Mouse (Mus musculus) stomach, embryonic 14.5 days (tissue): ENCODE measurements around the gene Fkbp15. TPM values are rescaled to one million over a fixed set of nuclear protein-coding genes. Genes with fewer than 3 reads are reported as not detected.

Experiments used
- ATAC-seq: fragments of 200-750 bp; cut with Nextera tagmentation; 2 replicates; pipeline ENCODE4 v1.8.0; 2017; ENCODE audit warnings: low read depth, moderate TSS enrichment; ENCODE audit not compliant: insufficient number of reproducible peaks, insufficient read depth, low FRiP score
- H3K27ac ChIP-seq: fragments of 300-500 bp; sonication (generic); 2 replicates; pipeline ENCODE4 v1.5.1; 2014; ENCODE audit warnings: mild to moderate bottlenecking, low read length, moderate library complexity, mixed read lengths
- H3K27me3 ChIP-seq: fragments of 300-500 bp; sonication (generic); 2 replicates; pipeline ENCODE4 v1.6.1; 2014; ENCODE audit warnings: low read length, control low read depth, mixed read lengths; ENCODE audit not compliant: control insufficient read depth, insufficient read depth
- H3K36me3 ChIP-seq: fragments of 300-500 bp; sonication (generic); 2 replicates; pipeline ENCODE4 v1.6.1; 2014; ENCODE audit warnings: mild to moderate bottlenecking, control low read depth, low read length, moderate library complexity, mixed read lengths; ENCODE audit not compliant: control insufficient read depth, insufficient read depth
- H3K4me1 ChIP-seq: fragments of 300-500 bp; sonication (generic); 2 replicates; pipeline ENCODE4 v1.6.1; 2014; ENCODE audit warnings: low read length, control low read depth, mixed read lengths; ENCODE audit not compliant: control insufficient read depth, insufficient read depth
- H3K4me2 ChIP-seq: fragments of 300-500 bp; sonication (generic); replicated peaks from 2 replicates; pipeline ENCODE4 v1.6.1; 2014; ENCODE audit warnings: low read depth, low read length, control low read depth
- H3K4me3 ChIP-seq: fragments of 300-500 bp; sonication (generic); 2 replicates; pipeline ENCODE4 v1.5.1; 2014; ENCODE audit warnings: low read depth, low read length, control low read depth
- H3K9ac ChIP-seq: fragments of 300-500 bp; sonication (generic); replicated peaks from 2 replicates; pipeline ENCODE4 v1.6.1; 2014; ENCODE audit warnings: low read depth, mild to moderate bottlenecking, control low read depth, low read length, moderate library complexity, mixed read lengths
- H3K9me3 ChIP-seq: fragments of 300-500 bp; sonication (generic); 2 replicates; pipeline ENCODE4 v1.6.1; 2016; ENCODE audit warnings: low read depth, low read length, control low read depth; ENCODE audit not compliant: control insufficient read depth
- WGBS: fragments of 180-500 bp; shearing (Covaris S2); extraction: QIAGEN DNeasy Blood & Tissue Kit; methylation state at CpG from one replicate; pipeline ENCODE4 v1.1.7; 2014; 5-methylcytosine and 5-hydroxymethylcytosine counted together
- polyA plus RNA-seq: library from polyadenylated mRNA; unstranded; fragments of >200 nt; fragmentation: Nextera tagmentation; extraction: Ambion mirVana; gene quantifications from 2 replicates; pipeline ENCODE4 v1.2.1, GENCODE M21; 2014

Fkbp15 gene
- polyA plus RNA-seq, 1 experiment from 2014 or later: 28.6 TPM

DNA sequence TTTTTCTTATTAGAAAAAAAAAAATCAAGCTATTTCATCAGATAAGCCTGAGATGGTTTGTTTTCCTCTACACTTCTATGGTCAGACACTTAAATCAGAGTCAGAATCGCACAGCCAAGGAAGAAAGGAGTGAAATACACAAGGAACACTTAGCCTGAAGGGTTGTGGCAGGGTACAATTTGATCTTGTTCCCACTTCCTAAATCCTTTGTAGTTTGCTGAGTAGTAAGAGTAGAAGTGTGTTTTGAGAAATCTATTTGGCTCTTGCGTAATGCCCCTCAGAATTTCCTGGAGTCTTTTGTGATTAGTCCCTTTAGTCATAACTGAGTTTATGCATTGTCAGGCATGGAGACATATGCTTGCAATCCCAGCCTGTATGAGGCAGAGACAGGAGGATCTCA, 11.0 kb downstream of the Fkbp15 start:
- no peaks in the 10 kb centered on the region for H3K27me3 ChIP-seq
- no peak overlapping the region for H3K9ac ChIP-seq
- H3K36me3 ChIP-seq: peaks cover 14% of the 10 kb centered on the region
- ATAC-seq: no peak
- H3K4me3 ChIP-seq: no peak overlapping the region
- H3K4me2 ChIP-seq: no peak overlapping the region
- H3K4me1 ChIP-seq: no peaks in the 10 kb centered on the region
- 87% methylated on average over 2 of the region's 2 CpGs for WGBS
- no peaks in the 10 kb centered on the region for H3K9me3 ChIP-seq
- H3K27ac ChIP-seq: no peak overlapping the region

DNA sequence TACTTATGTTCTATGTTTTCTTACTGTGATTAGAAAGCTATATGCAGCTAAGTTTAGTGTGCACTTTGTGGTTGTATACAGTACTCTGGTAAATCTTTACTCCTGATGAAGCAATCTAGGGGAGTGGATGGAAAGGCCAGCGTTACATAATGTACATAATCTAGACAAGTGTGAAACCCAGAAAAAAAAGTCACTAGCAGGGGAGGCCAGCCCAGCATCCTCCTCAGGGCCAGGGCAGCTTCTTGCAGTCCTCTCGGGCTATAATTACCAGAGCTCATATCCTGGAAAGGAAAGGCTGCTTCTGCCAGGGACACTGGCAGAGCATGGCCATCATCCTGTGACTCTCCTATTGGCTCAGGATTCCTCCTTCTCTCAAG, 12.0 kb downstream of the Fkbp15 start:
- no peaks in the 10 kb centered on the region for H3K27me3 ChIP-seq
- H3K36me3 ChIP-seq: peaks cover 22% of the 10 kb centered on the region
- no peak overlapping the region for H3K9ac ChIP-seq
- no peak overlapping the region; the same call in 1 of the 2 replicates for H3K27ac ChIP-seq
- no peak for ATAC-seq
- H3K9me3 ChIP-seq: no peaks in the 10 kb centered on the region
- no peak overlapping the region for H3K4me2 ChIP-seq
- whole genome bisulfite sequencing: 62% methylated on average over 2 of the region's 2 CpGs
- H3K4me1 ChIP-seq: no peaks in the 10 kb centered on the region
- H3K4me3 ChIP-seq: no peak overlapping the region

DNA sequence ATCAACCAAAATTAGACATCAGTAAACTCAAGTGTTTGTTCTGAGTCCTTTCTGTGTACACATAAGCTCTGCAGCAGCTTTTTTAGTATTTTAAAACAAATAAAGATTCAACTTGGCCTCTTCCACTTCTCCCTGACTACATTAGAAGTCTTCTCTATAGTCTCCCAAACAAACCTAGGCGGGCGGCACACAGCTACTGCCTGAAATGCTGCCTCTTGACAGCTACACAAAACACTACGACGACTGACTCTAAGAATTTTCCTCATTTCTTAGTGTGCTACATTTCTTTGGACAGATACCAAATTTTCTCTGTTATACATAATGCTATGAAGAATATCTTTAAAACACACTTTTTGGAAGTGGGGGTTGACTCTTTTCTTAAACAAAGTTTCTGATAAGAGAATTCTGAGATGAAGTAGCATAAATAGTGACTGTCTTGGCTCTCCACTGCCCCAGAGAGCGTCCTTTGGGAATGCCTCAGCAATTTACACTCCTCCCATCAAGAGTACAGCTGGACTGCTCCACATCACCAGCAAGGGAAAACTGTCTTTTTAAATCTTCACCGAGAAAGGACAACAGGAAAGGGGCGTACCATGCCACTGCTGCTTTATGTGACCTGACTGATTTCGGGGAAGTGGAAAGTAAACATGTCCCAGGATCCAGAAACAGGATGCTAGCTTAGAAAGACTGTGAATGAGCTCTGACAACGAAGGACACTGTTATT, 12.6 kb downstream of the Fkbp15 start:
- no peaks in the 10 kb centered on the region for H3K9me3 ChIP-seq
- no peak for ATAC-seq
- no peak overlapping the region for H3K9ac ChIP-seq
- H3K27ac ChIP-seq: no peak overlapping the region; the same call in 1 of the 2 replicates
- no peak overlapping the region for H3K4me3 ChIP-seq
- peaks cover 22% of the 10 kb centered on the region for H3K36me3 ChIP-seq
- no peaks in the 10 kb centered on the region for H3K27me3 ChIP-seq
- no peak overlapping the region for H3K4me2 ChIP-seq
- WGBS: 41% methylated on average over 9 of the region's 9 CpGs
- no peaks in the 10 kb centered on the region for H3K4me1 ChIP-seq

DNA sequence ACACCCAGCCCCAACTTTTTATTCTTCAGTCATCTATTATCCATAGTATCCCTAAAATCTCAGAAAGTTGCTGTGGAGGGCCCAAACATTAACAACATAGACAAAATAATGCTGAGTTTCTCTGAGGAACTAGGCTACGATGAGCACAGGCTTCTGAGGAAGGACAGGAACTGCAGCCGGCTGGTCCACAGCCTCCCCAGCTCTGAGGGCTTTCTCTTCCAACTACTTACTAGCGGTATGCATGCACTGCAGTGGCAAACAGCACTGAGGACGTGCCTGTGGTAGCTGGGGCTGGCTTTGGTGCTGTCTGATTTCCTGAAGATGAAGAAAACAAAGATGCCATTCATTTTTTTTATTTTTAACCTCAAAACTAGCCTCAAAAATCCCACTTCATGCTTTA, 14.5 kb downstream of the Fkbp15 start:
- Histone ChIP-seq H3K9me3 (no peaks in the 10 kb centered on the region), H3K4me3 (no peak overlapping the region), H3K4me1 (no peaks in the 10 kb centered on the region), H3K27ac (no peak overlapping the region), H3K9ac (no peak overlapping the region), H3K4me2 (no peak overlapping the region), H3K36me3 (peaks cover 15% of the 10 kb centered on the region), H3K27me3 (no peaks in the 10 kb centered on the region)
- ATAC-seq: no peak
- WGBS: 81% methylated on average over 4 of the region's 4 CpGs

DNA sequence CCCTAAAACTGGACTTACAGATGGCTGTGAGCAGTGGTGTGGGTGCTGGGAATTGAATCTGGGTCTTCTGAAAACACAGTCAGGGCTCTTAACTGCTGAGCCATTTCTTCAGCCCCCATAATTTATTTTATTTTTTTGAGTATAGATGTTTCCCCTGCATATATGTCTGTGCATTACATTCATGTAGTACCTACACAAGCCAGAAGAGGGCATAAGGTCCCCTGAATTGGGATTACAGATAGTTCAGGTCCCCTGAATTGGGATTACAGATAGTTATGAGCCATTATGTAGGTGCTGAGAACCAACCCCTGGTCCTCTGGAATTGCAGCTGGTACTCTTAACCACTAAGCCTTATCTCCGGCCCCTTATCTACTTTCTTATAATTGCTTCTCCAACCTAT, 16.3 kb downstream of the Fkbp15 start:
- no peak for ATAC-seq
- H3K4me1 ChIP-seq: no peaks in the 10 kb centered on the region
- H3K9me3 ChIP-seq: no peaks in the 10 kb centered on the region
- peaks cover 18% of the 10 kb centered on the region for H3K36me3 ChIP-seq
- H3K9ac ChIP-seq: no peak overlapping the region
- H3K4me3 ChIP-seq: no peak overlapping the region
- H3K27ac ChIP-seq: no peak overlapping the region
- no peaks in the 10 kb centered on the region for H3K27me3 ChIP-seq
- no peak overlapping the region for H3K4me2 ChIP-seq
- 90% methylated on average over 1 of the region's 1 CpGs for WGBS

DNA sequence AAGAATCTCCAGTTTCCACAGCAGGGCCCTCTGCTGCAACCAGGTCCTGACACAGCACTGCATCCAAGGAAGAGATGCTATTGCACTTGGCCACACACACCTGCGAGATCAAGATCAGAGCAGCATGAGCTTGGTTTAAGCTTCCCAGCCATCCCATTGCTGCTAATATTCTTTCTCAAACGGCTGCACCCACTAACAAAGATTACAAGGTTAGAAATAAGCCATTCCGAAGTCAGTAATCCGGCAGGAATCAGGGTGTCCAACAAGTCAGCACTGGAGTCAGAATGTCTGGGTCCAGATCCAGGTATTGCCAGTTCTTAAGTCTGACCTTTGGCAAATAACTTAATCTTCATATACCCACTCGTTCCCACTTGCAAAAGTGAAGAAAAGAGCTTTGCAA, 21.8 kb downstream of the Fkbp15 start:
- no peaks in the 10 kb centered on the region for H3K27me3 ChIP-seq
- no peak overlapping the region for H3K27ac ChIP-seq
- H3K4me1 ChIP-seq: no peaks in the 10 kb centered on the region
- no peak overlapping the region for H3K9ac ChIP-seq
- no peak overlapping the region for H3K4me2 ChIP-seq
- WGBS: 84% methylated on average over 5 of the region's 5 CpGs
- no peak for ATAC-seq
- peaks cover 10% of the 10 kb centered on the region for H3K36me3 ChIP-seq
- no peaks in the 10 kb centered on the region for H3K9me3 ChIP-seq
- H3K4me3 ChIP-seq: no peak overlapping the region

DNA sequence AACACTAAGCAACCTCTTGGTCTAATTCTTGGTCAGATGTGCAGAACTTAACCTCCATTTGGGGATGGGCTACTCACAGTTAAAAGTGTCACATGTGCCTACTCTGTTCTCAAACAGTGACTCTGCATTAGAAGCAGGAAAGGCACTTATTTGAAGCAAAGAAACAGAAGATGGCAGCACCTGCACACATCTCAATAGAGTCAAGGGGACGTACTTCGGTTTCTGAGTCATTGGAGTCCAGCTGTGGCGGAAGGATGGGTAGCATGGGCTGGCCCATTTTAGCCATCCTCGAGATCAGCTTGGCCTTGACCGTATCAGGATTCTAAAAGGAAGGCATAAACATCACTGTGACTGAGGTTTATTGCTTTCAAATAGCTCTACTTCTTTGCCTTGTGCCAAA, 28.4 kb downstream of the Fkbp15 start:
- Histone ChIP-seq H3K9me3 (no peaks in the 10 kb centered on the region), H3K9ac (no peak overlapping the region), H3K4me1 (no peaks in the 10 kb centered on the region), H3K36me3 (peaks cover 26% of the 10 kb centered on the region), H3K27ac (no peak overlapping the region), H3K4me3 (no peak overlapping the region), H3K27me3 (no peaks in the 10 kb centered on the region), H3K4me2 (no peak overlapping the region)
- WGBS: 87% methylated on average over 5 of the region's 5 CpGs
- ATAC-seq: no peak

DNA sequence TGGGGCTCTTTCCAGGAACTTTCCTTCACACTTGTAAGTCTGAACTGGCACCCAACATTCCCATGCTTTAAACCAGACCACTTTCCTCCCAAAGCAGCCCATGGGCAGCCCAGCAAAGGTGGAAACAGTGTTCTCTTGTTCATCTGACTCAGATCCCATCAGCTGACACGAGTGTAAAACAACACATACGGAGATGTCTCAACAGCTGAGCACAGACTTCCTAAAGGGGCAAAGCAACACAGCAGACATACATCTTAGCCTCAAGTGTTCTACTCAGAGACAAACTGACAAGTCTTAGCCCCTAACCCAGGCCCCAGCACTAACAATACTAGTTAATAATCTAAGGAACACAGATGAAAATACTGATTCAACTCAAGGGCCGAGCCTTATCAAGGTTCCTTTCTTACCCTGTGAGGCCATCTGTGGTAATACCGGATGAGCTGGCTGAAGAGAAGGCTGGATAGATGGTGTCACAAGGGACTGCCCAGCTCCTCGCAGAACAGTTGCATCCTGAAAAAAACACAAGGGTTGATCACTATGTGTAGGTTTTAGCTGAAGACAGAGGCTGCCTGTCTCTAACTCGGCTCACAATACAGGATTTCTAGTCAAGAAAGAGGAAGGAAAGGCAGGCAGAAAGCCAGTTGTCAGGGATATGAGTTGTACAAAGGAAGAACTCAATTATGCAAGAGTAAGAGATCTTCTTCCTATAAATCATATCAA, 31.2 kb downstream of the Fkbp15 start:
- Histone ChIP-seq H3K36me3 (peaks cover 29% of the 10 kb centered on the region), H3K27ac (no peak overlapping the region)

More for the DNA sequence above, 31.2 kb downstream of the Fkbp15 start:
- ATAC-seq: no peak
- 73% methylated on average over 6 of the region's 6 CpGs for WGBS
- no peaks in the 10 kb centered on the region for H3K4me1 ChIP-seq
- H3K4me2 ChIP-seq: no peak overlapping the region
- H3K9ac ChIP-seq: no peak overlapping the region
- no peaks in the 10 kb centered on the region for H3K9me3 ChIP-seq
- no peaks in the 10 kb centered on the region for H3K27me3 ChIP-seq
- no peak overlapping the region for H3K4me3 ChIP-seq
